Mouse (Mus musculus): ENCODE data around the gene Nrd1.

GRCm38 (mm10) chr4:109014091-109014490 lies 13.6 kb downstream of the Nrd1 start:
- TF ChIP-seq POLR2A (IDR thresholded peaks at IDR 0.05; ENCODE audit: borderline replicate concordance, control insufficient read depth, low read depth, low read length), result no peak
- no peak for TF ChIP-seq CTCF (IDR thresholded peaks at IDR 0.05; ENCODE audit: control insufficient read depth, insufficient read depth, low read length)
